Mouse (Mus musculus): ENCODE data around the gene Zfyve28.

GRCm38 (mm10) chr5:34294696-34295095, 6.4 kb upstream of the Zfyve28 start:
- TF ChIP-seq POLR2A (IDR thresholded peaks at IDR 0.05; ENCODE audit: borderline replicate concordance, extremely low read depth, low read depth, low read length) = no peak
- no peak for TF ChIP-seq CTCF (IDR thresholded peaks at IDR 0.05; ENCODE audit: insufficient read depth, low read length)

All from lung, adult 2 months (tissue).